Mouse (Mus musculus) hindbrain, embryonic 12.5 days (tissue): ENCODE data around the gene Bmper. TPM values are rescaled to one million over a fixed set of nuclear protein-coding genes. Genes with fewer than 3 reads are reported as not detected.

Source experiments
- ATAC-seq: fragments of 200-750 bp; cut with Nextera tagmentation; 2 replicates; pipeline ENCODE4 v1.8.0; 2017; ENCODE audit warnings: moderate TSS enrichment; ENCODE audit not compliant: low FRiP score
- H3K27ac ChIP-seq: fragments of 300-500 bp; sonication (generic); 2 replicates; pipeline ENCODE4 v1.5.1; 2016; ENCODE audit warnings: mild to moderate bottlenecking
- H3K27me3 ChIP-seq: fragments of 300-500 bp; sonication (generic); 2 replicates; pipeline ENCODE4 v1.6.1; 2016; ENCODE audit warnings: mild to moderate bottlenecking
- H3K36me3 ChIP-seq: fragments of 300-500 bp; sonication (generic); 2 replicates; pipeline ENCODE4 v1.6.1; 2016; ENCODE audit warnings: mild to moderate bottlenecking
- H3K4me1 ChIP-seq: fragments of 300-500 bp; sonication (generic); 2 replicates; pipeline ENCODE4 v1.6.1; 2016
- H3K4me2 ChIP-seq: fragments of 300-500 bp; sonication (generic); replicated peaks from 2 replicates; pipeline ENCODE4 v1.6.1; 2016; ENCODE audit warnings: mild to moderate bottlenecking
- H3K4me3 ChIP-seq: fragments of 300-500 bp; sonication (generic); 2 replicates; pipeline ENCODE4 v1.5.1; 2016; ENCODE audit warnings: mild to moderate bottlenecking
- H3K9ac ChIP-seq: fragments of 300-500 bp; sonication (generic); 2 replicates; pipeline ENCODE4 v1.6.1; 2016; ENCODE audit warnings: mild to moderate bottlenecking, moderate library complexity
- H3K9me3 ChIP-seq: fragments of 300-500 bp; sonication (generic); replicated peaks from 2 replicates; pipeline ENCODE4 v1.6.1; 2016; ENCODE audit warnings: mild to moderate bottlenecking
- WGBS: fragments of 180-500 bp; shearing (Covaris S2); methylation state at CpG from one replicate; pipeline ENCODE4 v1.1.7; 2016; 5-methylcytosine and 5-hydroxymethylcytosine counted together
- polyA plus RNA-seq: library from polyadenylated mRNA; unstranded; fragments of >200 nt; fragmentation: Nextera tagmentation; extraction: Ambion mirVana; gene quantifications from 2 replicates; pipeline ENCODE4 v1.2.1, GENCODE M21; 2016

Bmper gene
- polyA plus RNA-seq, 1 experiment from 2014 or later, result 9.7 TPM

DNA sequence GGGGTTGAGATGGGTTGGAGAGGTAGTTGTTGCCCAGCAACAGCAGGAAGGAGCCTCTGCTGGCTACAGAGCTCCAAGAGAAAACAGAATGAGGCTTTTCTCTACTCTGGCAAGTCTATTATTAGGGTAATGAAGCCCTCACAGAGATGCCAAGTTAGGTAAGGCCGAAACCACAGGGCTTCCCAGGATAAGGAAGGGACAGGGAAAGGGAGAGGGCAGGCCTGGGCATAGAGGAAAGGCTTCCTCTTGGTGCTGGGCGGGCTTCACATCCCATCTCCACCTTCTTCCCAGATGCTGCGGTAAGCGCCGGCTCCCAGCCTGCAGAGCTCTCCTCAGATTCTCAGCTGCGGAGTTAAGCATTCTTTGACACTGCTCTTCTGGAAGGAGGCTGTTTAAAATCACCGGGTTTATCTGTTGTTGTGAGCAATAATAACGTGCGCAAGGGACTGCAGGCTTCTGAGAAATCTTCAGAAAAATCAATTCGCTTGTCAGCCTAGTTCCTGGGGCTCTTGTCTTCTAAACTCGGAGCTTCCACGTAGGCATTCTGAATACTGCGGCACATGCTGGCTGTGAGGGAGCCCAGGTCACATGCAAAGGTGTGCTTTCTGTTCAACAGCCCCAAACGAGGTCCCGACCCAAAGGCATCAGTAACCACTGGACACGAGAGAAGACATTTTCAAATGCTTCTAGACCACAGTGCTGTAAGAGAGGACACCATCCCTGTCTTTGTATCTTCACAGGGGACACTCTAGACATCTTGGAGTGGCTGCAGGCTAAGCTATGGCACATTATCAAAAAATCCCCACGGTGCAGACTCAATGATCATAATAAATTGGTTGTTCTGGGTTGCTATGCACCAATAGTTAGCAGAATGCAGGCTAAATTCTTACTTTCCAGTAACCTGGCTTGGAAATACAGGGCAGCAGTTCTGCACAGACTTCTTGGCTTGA lies 18.3 kb upstream of the Bmper start:
- peak; percentile 82 for ATAC-seq
- peak overlapping the region; percentile 43 for H3K4me2 ChIP-seq
- H3K27ac ChIP-seq, result 0 out of 2 replicates have a peak overlapping the region, but pooled peaks have one; percentile 12
- H3K9me3 ChIP-seq, result no peaks in the 10 kb centered on the region
- H3K4me3 ChIP-seq, result no peak overlapping the region
- H3K27me3 ChIP-seq, result peaks cover 8% of the 10 kb centered on the region; the same call in 1 of the 2 replicates
- 9% methylated on average over 17 of the region's 17 CpGs for WGBS
- no peaks in the 10 kb centered on the region for H3K36me3 ChIP-seq
- H3K4me1 ChIP-seq, result peaks cover 13% of the 10 kb centered on the region
- H3K9ac ChIP-seq, result no peak overlapping the region

DNA sequence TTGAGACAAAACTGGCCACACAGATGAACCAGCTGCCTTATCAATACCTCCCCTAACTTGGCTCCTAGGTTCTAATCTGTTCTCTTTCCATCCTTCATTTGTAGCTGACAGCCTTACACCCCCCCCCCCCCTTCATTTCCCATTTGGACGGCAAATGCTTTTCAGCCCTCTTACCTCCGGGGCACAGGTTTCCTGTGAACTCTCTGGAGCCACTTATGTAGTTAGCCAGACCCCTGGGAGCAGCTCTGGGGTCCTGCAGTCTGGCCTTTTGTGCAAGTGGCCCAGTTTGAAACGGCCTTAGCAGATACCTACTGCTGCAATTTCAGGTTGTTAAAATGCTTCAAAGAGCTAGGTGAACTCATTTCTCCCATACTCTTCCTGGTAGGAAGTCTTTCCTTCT lies 17.6 kb upstream of the Bmper start:
- H3K4me3 ChIP-seq, result no peak overlapping the region
- peaks cover 8% of the 10 kb centered on the region; the same call in 1 of the 2 replicates for H3K27me3 ChIP-seq
- no peaks in the 10 kb centered on the region for H3K9me3 ChIP-seq
- ATAC-seq, result no peak
- H3K4me2 ChIP-seq, result no peak overlapping the region
- WGBS, result 8% methylated on average over 3 of the region's 3 CpGs
- H3K4me1 ChIP-seq, result peaks cover 13% of the 10 kb centered on the region
- no peaks in the 10 kb centered on the region for H3K36me3 ChIP-seq
- no peak overlapping the region for H3K27ac ChIP-seq
- no peak overlapping the region for H3K9ac ChIP-seq

DNA sequence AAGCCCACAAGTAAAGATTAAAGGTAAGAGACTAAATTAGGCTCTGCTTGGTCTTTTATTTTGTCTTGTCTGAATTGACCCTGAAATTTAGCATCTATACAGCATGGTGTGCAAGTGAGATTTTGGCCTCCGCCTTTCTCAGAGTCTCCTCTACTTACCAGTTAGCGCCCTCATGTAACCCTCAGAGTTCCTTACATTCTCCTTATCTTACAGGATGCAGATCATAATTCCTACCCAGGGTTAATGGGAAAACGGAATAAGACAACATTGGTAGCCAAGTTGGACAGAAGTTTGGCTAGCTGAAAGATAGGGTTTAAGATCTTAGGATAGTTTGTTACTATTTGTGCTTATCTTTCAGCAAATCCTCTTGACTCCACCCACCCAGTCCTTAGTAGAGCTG lies 17.1 kb upstream of the Bmper start:
- WGBS, result 95% methylated on average over 3 of the region's 3 CpGs
- peaks cover 13% of the 10 kb centered on the region for H3K4me1 ChIP-seq
- H3K9ac ChIP-seq, result no peak overlapping the region
- no peaks in the 10 kb centered on the region for H3K36me3 ChIP-seq
- H3K27me3 ChIP-seq, result peaks cover 8% of the 10 kb centered on the region; the same call in 1 of the 2 replicates
- no peak for ATAC-seq
- no peak overlapping the region for H3K27ac ChIP-seq
- no peak overlapping the region for H3K4me3 ChIP-seq
- no peak overlapping the region for H3K4me2 ChIP-seq
- no peaks in the 10 kb centered on the region for H3K9me3 ChIP-seq

DNA sequence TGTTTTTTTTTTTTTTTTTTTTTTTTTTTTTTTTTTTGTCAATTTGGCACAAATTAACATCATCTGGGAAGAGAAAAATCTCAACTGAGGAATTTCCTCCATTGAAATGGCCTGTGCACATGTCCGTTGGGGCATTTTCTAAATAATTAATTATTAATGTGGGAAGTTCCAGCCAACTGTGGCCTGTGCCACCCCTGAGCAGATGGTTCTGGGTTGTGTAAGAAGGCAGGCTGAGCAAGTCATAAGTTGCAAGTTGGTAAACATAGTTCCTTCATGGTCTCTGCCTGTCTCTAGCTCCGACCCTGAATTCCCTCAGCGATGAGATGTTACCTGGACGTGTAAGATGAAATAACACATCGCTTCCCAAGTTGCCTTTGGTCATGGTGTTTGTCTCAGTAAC lies 16.7 kb upstream of the Bmper start:
- 83% methylated on average over 5 of the region's 5 CpGs for WGBS
- H3K4me1 ChIP-seq, result peaks cover 13% of the 10 kb centered on the region

DNA sequence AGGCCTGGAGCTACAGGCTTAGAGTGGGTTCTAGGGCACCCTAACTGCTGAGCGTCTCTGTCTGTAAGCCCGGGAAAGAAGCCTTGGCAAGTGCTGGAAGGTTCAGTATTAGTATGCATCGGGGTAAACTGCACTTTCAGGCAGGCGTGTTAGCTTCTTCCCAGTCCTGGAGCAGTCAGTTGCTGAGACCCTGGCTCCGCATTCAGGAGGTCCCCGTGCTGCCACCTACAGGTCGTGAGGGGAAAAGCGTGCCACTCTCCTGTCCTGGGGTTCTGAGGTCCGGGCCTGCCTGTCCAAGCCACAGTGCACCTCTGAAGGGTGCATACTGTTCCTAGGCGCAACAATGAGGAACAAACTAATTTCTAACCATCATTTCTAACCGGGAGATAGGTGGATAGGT lies 10.6 kb upstream of the Bmper start:
- no peaks in the 10 kb centered on the region for H3K9me3 ChIP-seq
- H3K27ac ChIP-seq, result no peak overlapping the region
- no peak overlapping the region for H3K4me2 ChIP-seq
- no peak overlapping the region for H3K4me3 ChIP-seq
- peaks cover 3% of the 10 kb centered on the region; the same call in 1 of the 2 replicates for H3K27me3 ChIP-seq
- H3K9ac ChIP-seq, result no peak overlapping the region
- WGBS, result 8% methylated on average over 11 of the region's 11 CpGs
- H3K36me3 ChIP-seq, result no peaks in the 10 kb centered on the region
- ATAC-seq, result peak; percentile 80
- H3K4me1 ChIP-seq, result no peaks in the 10 kb centered on the region

More for the DNA sequence above, 16.7 kb upstream of the Bmper start:
- Histone ChIP-seq H3K27me3 (peaks cover 8% of the 10 kb centered on the region; the same call in 1 of the 2 replicates), H3K4me2 (no peak overlapping the region), H3K9me3 (no peaks in the 10 kb centered on the region), H3K27ac (no peak overlapping the region), H3K9ac (no peak overlapping the region), H3K4me3 (no peak overlapping the region), H3K36me3 (no peaks in the 10 kb centered on the region)
- no peak for ATAC-seq

DNA sequence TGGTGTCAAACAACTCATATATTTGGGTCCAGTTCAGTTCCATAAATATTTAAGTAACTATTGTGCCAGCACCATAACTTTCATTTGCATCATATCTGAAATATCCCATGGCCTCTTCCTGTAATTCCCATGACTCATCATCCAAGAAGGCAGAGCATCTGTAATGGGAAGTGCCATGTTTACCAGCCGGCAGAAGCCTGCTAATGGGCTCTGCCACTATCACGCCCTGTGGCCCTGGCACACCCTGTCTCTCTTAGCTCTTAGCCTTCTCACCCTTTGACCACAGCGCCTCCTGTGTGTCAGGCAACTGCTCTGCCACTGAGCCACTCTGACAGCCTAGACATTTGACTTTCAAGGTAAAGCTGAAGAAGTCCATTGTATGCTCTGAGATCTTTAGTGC lies 3.1 kb upstream of the Bmper start:
- no peak overlapping the region for H3K4me3 ChIP-seq
- peaks cover 28% of the 10 kb centered on the region for H3K27me3 ChIP-seq
- no peaks in the 10 kb centered on the region for H3K36me3 ChIP-seq
- ATAC-seq, result no peak
- peaks cover 9% of the 10 kb centered on the region for H3K4me1 ChIP-seq
- no peak overlapping the region for H3K9ac ChIP-seq
- no peak overlapping the region for H3K27ac ChIP-seq
- H3K9me3 ChIP-seq, result no peaks in the 10 kb centered on the region
- no peak overlapping the region for H3K4me2 ChIP-seq
- 46% methylated on average over 3 of the region's 3 CpGs for WGBS

DNA sequence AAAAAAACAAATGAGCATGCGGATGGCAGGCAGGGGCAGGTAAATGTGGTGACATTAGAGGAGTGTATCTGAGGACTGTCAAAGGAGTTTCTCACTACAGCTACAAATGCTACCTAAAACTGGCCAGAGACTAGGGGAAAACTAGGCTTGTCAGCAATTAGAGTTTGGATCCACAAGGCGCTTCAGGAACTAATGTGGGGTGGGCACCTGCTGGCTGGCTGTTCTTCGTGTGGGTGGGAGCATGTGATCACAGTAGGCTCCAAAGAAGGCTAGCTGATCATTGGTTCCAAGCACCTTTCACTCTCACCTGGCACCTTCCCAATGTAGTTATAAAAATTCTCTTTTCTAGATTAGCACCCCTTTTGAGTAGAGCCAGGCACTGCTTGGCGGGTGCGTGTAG lies 900 bp upstream of the Bmper start:
- no peak overlapping the region for H3K27ac ChIP-seq
- H3K27me3 ChIP-seq, result peaks cover 44% of the 10 kb centered on the region
- H3K9me3 ChIP-seq, result no peaks in the 10 kb centered on the region
- peak overlapping the region; percentile 81 for H3K9ac ChIP-seq
- peaks cover 9% of the 10 kb centered on the region for H3K4me1 ChIP-seq
- 9% methylated on average over 5 of the region's 5 CpGs for WGBS
- peak overlapping the region; percentile 90 for H3K4me2 ChIP-seq
- H3K4me3 ChIP-seq, result peak overlapping the region; percentile 57
- no peak for ATAC-seq
- no peaks in the 10 kb centered on the region for H3K36me3 ChIP-seq

DNA sequence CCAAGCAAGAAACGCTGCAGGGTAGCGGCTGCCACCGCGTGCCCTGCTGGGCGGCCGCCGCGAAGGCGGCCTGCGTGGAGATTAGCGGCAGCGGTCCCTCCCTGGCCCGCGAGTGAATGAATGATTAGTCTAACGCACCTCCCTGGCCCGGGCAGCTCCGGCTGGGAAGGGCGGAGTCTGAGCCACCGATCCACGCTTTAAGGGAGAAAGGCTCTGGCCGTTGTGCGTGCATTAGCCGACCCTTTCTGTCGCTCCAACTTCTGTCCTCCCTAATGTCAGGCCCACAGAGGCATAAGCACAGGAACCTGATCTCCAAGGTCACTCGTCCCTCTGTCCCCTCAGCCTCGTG lies 410 bp upstream of the Bmper start:
- WGBS, result 0% methylated on average over 26 of the region's 26 CpGs
- H3K36me3 ChIP-seq, result no peaks in the 10 kb centered on the region
- peaks cover 9% of the 10 kb centered on the region for H3K4me1 ChIP-seq
- H3K9me3 ChIP-seq, result no peaks in the 10 kb centered on the region
- H3K9ac ChIP-seq, result peak overlapping the region; percentile 81
- peaks cover 44% of the 10 kb centered on the region for H3K27me3 ChIP-seq
- peak overlapping the region; percentile 83 for H3K27ac ChIP-seq
- peak overlapping the region; percentile 57 for H3K4me3 ChIP-seq
- peak overlapping the region; percentile 90 for H3K4me2 ChIP-seq
- peak; percentile 66 for ATAC-seq

DNA sequence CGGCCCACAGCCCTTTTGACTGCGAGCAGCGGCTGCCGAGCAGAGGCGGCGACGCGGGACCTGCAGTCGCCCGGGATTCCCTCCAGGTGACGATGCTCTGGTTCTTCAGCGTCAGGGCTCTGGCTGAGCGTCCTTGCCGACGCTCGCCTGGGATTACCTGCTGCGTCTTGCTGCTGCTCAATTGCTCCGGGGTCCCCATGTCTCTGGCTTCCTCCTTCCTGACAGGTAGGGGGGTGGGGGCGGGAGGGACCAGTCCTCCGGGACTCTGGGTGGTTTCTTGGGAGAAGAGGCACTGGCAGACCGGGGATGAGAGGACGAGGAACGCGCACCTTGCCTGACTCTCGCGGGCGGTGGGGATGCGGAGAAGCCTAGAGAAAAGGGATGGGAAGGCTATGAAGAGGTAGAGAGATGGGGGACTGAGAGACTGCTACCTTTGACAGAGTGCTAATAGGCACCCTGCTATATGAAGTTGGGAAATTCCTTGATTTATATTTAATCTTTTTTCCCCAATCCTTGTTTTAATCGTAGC lies 737 bp downstream of the Bmper start:
- peak overlapping the region; percentile 57 for H3K4me3 ChIP-seq
- peak overlapping the region; percentile 81 for H3K9ac ChIP-seq
- H3K27me3 ChIP-seq, result peaks cover 51% of the 10 kb centered on the region
- peak overlapping the region; percentile 90 for H3K4me2 ChIP-seq
- ATAC-seq, result peak; percentile 15
- H3K4me1 ChIP-seq, result peaks cover 9% of the 10 kb centered on the region
- no peaks in the 10 kb centered on the region for H3K9me3 ChIP-seq
- WGBS, result under 1% methylated on average over 29 of the region's 29 CpGs
- no peaks in the 10 kb centered on the region for H3K36me3 ChIP-seq
- peak overlapping the region; percentile 83 for H3K27ac ChIP-seq

DNA sequence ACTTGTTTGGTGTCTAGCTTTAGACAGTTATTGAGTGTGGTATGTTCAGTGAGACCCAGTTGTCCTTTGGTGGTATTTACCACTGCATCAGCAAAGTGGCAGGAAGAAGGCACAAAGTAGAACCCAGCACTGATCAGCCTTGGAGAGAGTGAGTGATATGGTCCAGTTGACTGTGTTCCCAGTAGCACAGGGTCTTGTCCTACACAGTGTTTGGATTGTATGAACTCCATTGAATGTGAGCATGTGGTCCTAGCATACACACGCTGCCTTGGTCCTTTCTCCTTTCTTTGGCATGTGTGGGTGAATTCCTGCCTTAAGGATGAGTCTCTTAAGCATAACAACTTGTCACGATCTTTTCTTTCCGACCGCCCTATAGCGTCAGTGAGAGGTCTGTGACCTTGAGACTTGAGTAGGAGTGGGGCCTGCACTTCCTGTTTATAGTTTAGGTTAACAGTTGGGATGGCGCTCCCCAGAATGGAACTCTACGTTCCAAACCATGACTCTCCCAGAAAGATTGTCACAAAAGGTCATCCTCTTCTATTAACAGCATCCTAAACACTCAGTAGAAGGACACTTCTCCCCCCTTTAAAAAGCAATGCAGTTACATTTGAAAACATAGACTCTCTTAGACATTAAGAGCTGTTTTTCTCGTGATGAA lies 10.7 kb downstream of the Bmper start:
- Histone ChIP-seq H3K4me2 (no peak overlapping the region), H3K4me3 (no peak overlapping the region), H3K27me3 (no peaks in the 10 kb centered on the region), H3K4me1 (peaks cover 13% of the 10 kb centered on the region), H3K36me3 (no peaks in the 10 kb centered on the region), H3K27ac (no peak overlapping the region), H3K9ac (no peak overlapping the region), H3K9me3 (no peaks in the 10 kb centered on the region)
- no peak for ATAC-seq
- 79% methylated on average over 8 of the region's 8 CpGs for WGBS

DNA sequence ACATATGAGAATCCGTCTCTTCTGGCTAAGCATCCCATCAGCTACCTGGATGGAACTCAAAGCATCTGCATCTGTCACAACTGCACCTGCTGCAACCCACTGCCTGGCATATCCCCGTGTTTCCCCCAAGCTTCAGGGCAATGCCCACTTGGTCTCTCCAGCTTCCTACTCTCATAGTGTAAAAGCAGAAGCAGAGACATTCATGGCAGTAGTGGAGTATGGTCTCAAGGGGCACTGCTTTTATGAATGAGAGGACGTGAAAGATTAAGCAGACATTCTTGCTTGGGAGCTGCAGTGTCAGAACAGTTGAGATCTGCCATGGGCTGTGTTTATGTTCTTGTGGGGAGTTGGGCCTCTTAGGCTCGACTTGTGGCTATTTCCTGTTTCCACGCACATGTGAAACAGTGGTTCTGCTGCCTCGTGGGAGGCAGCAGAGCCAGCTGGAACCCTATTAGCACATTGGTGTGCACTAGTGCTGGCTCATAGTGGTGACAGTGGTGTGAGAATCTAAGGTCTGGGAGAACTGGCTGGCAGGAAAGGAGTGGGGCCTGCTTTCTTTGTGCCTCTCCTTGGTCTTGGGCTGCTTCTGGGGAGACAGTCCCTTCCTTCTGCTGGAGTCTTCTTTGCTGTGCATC lies 12.6 kb downstream of the Bmper start:
- 64% methylated on average over 6 of the region's 6 CpGs for WGBS

More for the DNA sequence above, 12.6 kb downstream of the Bmper start:
- H3K9ac ChIP-seq, result no peak overlapping the region
- peaks cover 13% of the 10 kb centered on the region for H3K4me1 ChIP-seq
- no peaks in the 10 kb centered on the region for H3K27me3 ChIP-seq
- no peak overlapping the region for H3K27ac ChIP-seq
- H3K4me3 ChIP-seq, result no peak overlapping the region
- no peak for ATAC-seq
- H3K9me3 ChIP-seq, result no peaks in the 10 kb centered on the region
- no peak overlapping the region for H3K4me2 ChIP-seq
- no peaks in the 10 kb centered on the region for H3K36me3 ChIP-seq
